Mouse (Mus musculus): ENCODE results near the gene Vmn2r89. TPM values are rescaled to one million over a fixed set of nuclear protein-coding genes. Genes with fewer than 3 reads are reported as not detected.

The Vmn2r89 gene
- total and polyA plus RNA-seq, 2 experiments, result not detected

- no peaks in the 10 kb centered on the region for H3K79me2 ChIP-seq (ENCODE audit: control insufficient read depth, insufficient read depth, low read length)
- H3K27me3 ChIP-seq (ENCODE audit: control insufficient read depth, insufficient read depth, low read length), result no peaks in the 10 kb centered on the region
- no peaks in the 10 kb centered on the region for H3K36me3 ChIP-seq (ENCODE audit: control insufficient read depth, insufficient read depth, low read length)
- H3K9ac ChIP-seq (ENCODE audit: low read depth, low read length), result no peak overlapping the region
- TF ChIP-seq POLR2A (IDR thresholded peaks at IDR 0.05; ENCODE audit: extremely low read depth, insufficient read depth, low read length) (no peak), CTCF (IDR thresholded peaks at IDR 0.05; ENCODE audit: low read depth, low read length) (no peak)
- 82% methylated on average over 1 of the region's 1 CpGs for WGBS
- DNase-seq (ENCODE audit: extremely low read depth, low read depth, low spot score), result no peak
- H3K4me3 ChIP-seq (ENCODE audit: insufficient read depth, low read depth, low read length), result no peak overlapping the region
- no peaks in the 10 kb centered on the region for H3K4me1 ChIP-seq (ENCODE audit: control insufficient read depth, insufficient read depth, low read length)
- H3K27ac ChIP-seq (replicated peaks; ENCODE audit: insufficient read depth, low read depth, low read length), result no peak overlapping the region
Observed at GRCm38 (mm10) chr14:51486111-51486510, 34.5 kb downstream of the Vmn2r89 start.

GRCm38 (mm10) chr14:51495781-51496180 is 44.1 kb downstream of the Vmn2r89 start:
- DNase-seq (ENCODE audit: extremely low read depth, low read depth, low spot score), result no peak
- 77% methylated on average over 2 of the region's 2 CpGs for WGBS
- TF ChIP-seq CTCF (IDR thresholded peaks at IDR 0.05; ENCODE audit: low read depth, low read length) (no peak), POLR2A (IDR thresholded peaks at IDR 0.05; ENCODE audit: extremely low read depth, insufficient read depth, low read length) (no peak)

GRCm38 (mm10) chr14:51496955-51497354 is 45.3 kb downstream of the Vmn2r89 start:
- H3K36me3 ChIP-seq (ENCODE audit: control insufficient read depth, insufficient read depth, low read length), result no peaks in the 10 kb centered on the region
- no peak overlapping the region for H3K27ac ChIP-seq (replicated peaks; ENCODE audit: insufficient read depth, low read depth, low read length)
- WGBS, result 91% methylated on average over 1 of the region's 1 CpGs
- no peak overlapping the region for H3K4me3 ChIP-seq (ENCODE audit: insufficient read depth, low read depth, low read length)
- TF ChIP-seq CTCF (IDR thresholded peaks at IDR 0.05; ENCODE audit: low read depth, low read length) (no peak), POLR2A (IDR thresholded peaks at IDR 0.05; ENCODE audit: extremely low read depth, insufficient read depth, low read length) (no peak)
- DNase-seq (ENCODE audit: extremely low read depth, low read depth, low spot score), result no peak
- H3K4me1 ChIP-seq (ENCODE audit: control insufficient read depth, insufficient read depth, low read length), result no peaks in the 10 kb centered on the region
- H3K9ac ChIP-seq (ENCODE audit: low read depth, low read length), result no peak overlapping the region
- no peaks in the 10 kb centered on the region for H3K79me2 ChIP-seq (ENCODE audit: control insufficient read depth, insufficient read depth, low read length)
- H3K27me3 ChIP-seq (ENCODE audit: control insufficient read depth, insufficient read depth, low read length), result no peaks in the 10 kb centered on the region

More at GRCm38 (mm10) chr14:51495781-51496180, 44.1 kb downstream of the Vmn2r89 start:
- Histone ChIP-seq H3K36me3 (ENCODE audit: control insufficient read depth, insufficient read depth, low read length) (no peaks in the 10 kb centered on the region), H3K27ac (replicated peaks; ENCODE audit: insufficient read depth, low read depth, low read length) (no peak overlapping the region), H3K4me1 (ENCODE audit: control insufficient read depth, insufficient read depth, low read length) (no peaks in the 10 kb centered on the region), H3K79me2 (ENCODE audit: control insufficient read depth, insufficient read depth, low read length) (no peaks in the 10 kb centered on the region), H3K27me3 (ENCODE audit: control insufficient read depth, insufficient read depth, low read length) (no peaks in the 10 kb centered on the region), H3K4me3 (ENCODE audit: insufficient read depth, low read depth, low read length) (no peak overlapping the region), H3K9ac (ENCODE audit: low read depth, low read length) (no peak overlapping the region)

- DNase-seq (ENCODE audit: extremely low read depth, low read depth, low spot score), result no peak
- no peak overlapping the region for H3K9ac ChIP-seq (ENCODE audit: low read depth, low read length)
- 91% methylated on average over 2 of the region's 2 CpGs for WGBS
- no peaks in the 10 kb centered on the region for H3K27me3 ChIP-seq (ENCODE audit: control insufficient read depth, insufficient read depth, low read length)
- no peaks in the 10 kb centered on the region for H3K36me3 ChIP-seq (ENCODE audit: control insufficient read depth, insufficient read depth, low read length)
- no peaks in the 10 kb centered on the region for H3K4me1 ChIP-seq (ENCODE audit: control insufficient read depth, insufficient read depth, low read length)
- no peak overlapping the region for H3K27ac ChIP-seq (replicated peaks; ENCODE audit: insufficient read depth, low read depth, low read length)
- TF ChIP-seq POLR2A (IDR thresholded peaks at IDR 0.05; ENCODE audit: extremely low read depth, insufficient read depth, low read length), result no peak
- TF ChIP-seq CTCF (IDR thresholded peaks at IDR 0.05; ENCODE audit: low read depth, low read length), result no peak
- no peaks in the 10 kb centered on the region for H3K79me2 ChIP-seq (ENCODE audit: control insufficient read depth, insufficient read depth, low read length)
- H3K4me3 ChIP-seq (ENCODE audit: insufficient read depth, low read depth, low read length), result no peak overlapping the region
Observed at GRCm38 (mm10) chr14:51497958-51498357, 46.3 kb downstream of the Vmn2r89 start.

- 69% methylated on average over 2 of the region's 2 CpGs for WGBS
- DNase-seq (ENCODE audit: extremely low read depth, low read depth, low spot score), result no peak
- H3K36me3 ChIP-seq (ENCODE audit: control insufficient read depth, insufficient read depth, low read length), result no peaks in the 10 kb centered on the region
- no peak overlapping the region for H3K9ac ChIP-seq (ENCODE audit: low read depth, low read length)
- TF ChIP-seq POLR2A (IDR thresholded peaks at IDR 0.05; ENCODE audit: extremely low read depth, insufficient read depth, low read length) (no peak), CTCF (IDR thresholded peaks at IDR 0.05; ENCODE audit: low read depth, low read length) (no peak)
- no peaks in the 10 kb centered on the region for H3K4me1 ChIP-seq (ENCODE audit: control insufficient read depth, insufficient read depth, low read length)
- H3K27ac ChIP-seq (replicated peaks; ENCODE audit: insufficient read depth, low read depth, low read length), result no peak overlapping the region
- H3K4me3 ChIP-seq (ENCODE audit: insufficient read depth, low read depth, low read length), result no peak overlapping the region
- H3K79me2 ChIP-seq (ENCODE audit: control insufficient read depth, insufficient read depth, low read length), result no peaks in the 10 kb centered on the region
- H3K27me3 ChIP-seq (ENCODE audit: control insufficient read depth, insufficient read depth, low read length), result no peaks in the 10 kb centered on the region
Observed at GRCm38 (mm10) chr14:51499707-51500275, 48.1 kb downstream of the Vmn2r89 start.

GRCm38 (mm10) chr14:51500461-51500860 is 48.8 kb downstream of the Vmn2r89 start:
- 81% methylated on average over 4 of the region's 4 CpGs for WGBS
- DNase-seq (ENCODE audit: extremely low read depth, low read depth, low spot score), result no peak
- no peaks in the 10 kb centered on the region for H3K27me3 ChIP-seq (ENCODE audit: control insufficient read depth, insufficient read depth, low read length)
- no peaks in the 10 kb centered on the region for H3K4me1 ChIP-seq (ENCODE audit: control insufficient read depth, insufficient read depth, low read length)
- TF ChIP-seq POLR2A (IDR thresholded peaks at IDR 0.05; ENCODE audit: extremely low read depth, insufficient read depth, low read length), result no peak
- no peak for TF ChIP-seq CTCF (IDR thresholded peaks at IDR 0.05; ENCODE audit: low read depth, low read length)
- no peak overlapping the region for H3K4me3 ChIP-seq (ENCODE audit: insufficient read depth, low read depth, low read length)
- no peak overlapping the region for H3K9ac ChIP-seq (ENCODE audit: low read depth, low read length)
- no peaks in the 10 kb centered on the region for H3K79me2 ChIP-seq (ENCODE audit: control insufficient read depth, insufficient read depth, low read length)
- H3K36me3 ChIP-seq (ENCODE audit: control insufficient read depth, insufficient read depth, low read length), result no peaks in the 10 kb centered on the region
- no peak overlapping the region for H3K27ac ChIP-seq (replicated peaks; ENCODE audit: insufficient read depth, low read depth, low read length)
